21 mouse cellular contexts compared by ENCODE assay signal in the genomic region with DNA sequence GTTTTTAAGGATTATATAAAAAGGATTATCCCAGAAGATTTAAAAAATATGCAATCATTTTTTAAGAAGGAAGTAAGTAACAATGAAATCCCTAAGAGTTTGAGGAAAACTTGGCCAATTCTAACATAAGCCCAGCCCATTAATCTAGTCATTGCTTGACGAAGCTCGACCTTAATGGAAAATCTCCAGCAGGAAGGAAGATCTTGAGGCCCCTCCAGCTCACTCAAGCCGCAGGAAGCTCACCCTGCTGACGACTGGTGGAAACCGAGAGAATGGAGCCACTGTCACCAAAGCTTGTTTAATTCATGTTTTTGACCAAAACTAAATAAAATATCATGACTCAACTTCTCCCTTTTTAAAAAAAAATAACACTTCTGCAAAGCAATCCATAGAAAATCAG.
"Had no signal": no experiment of that assay in that cellular context is flagged by ENCODE, and none has a peak within 500 bp of the region (broad histone marks: within the 10 kb centered on the region; RNA-seq: fewer than 3 reads in every experiment).

No protein-coding gene starts in this region.

- DNase-seq: layer of hippocampus, adult 9-11 months; liver; lung, adult 18-20 months; lung, postnatal 14 days; right cerebral cortex, adult 18-20 months; right cerebral cortex, postnatal 14 days; right cerebral cortex, postnatal 4 days; thymus, adult 2 months; thymus, postnatal 14 days; thymus, postnatal 4 days had no signal

- H3K9ac ChIP-seq: limb, embryonic 13.5 days; liver, embryonic 12.5 days; liver, embryonic 15.5 days; midbrain, embryonic 12.5 days; midbrain, embryonic 15.5 days; neural tube, embryonic 12.5 days; neural tube, embryonic 15.5 days had no signal

- H3K36me3 ChIP-seq: midbrain, embryonic 12.5 days; midbrain, embryonic 15.5 days; neural tube, embryonic 12.5 days; neural tube, embryonic 15.5 days had no signal

- H3K9me3 ChIP-seq: limb, embryonic 10.5 days; liver, embryonic 12.5 days; liver, embryonic 15.5 days; midbrain, embryonic 12.5 days; midbrain, embryonic 15.5 days; neural tube, embryonic 12.5 days; neural tube, embryonic 15.5 days had no signal

- H3K27ac ChIP-seq: layer of hippocampus, adult 2 months; limb, embryonic 10.5 days; limb, embryonic 13.5 days; liver, embryonic 12.5 days; liver, embryonic 15.5 days; macrophage; midbrain, embryonic 12.5 days; midbrain, embryonic 15.5 days; neural tube, embryonic 12.5 days; neural tube, embryonic 15.5 days; stomach, postnatal 0 days had no signal

- H3K4me3 ChIP-seq: layer of hippocampus, adult 2 months; limb, embryonic 10.5 days; limb, embryonic 13.5 days; liver, embryonic 12.5 days; liver, embryonic 15.5 days; midbrain, embryonic 12.5 days; midbrain, embryonic 15.5 days; neural tube, embryonic 12.5 days; neural tube, embryonic 15.5 days had no signal

- H3K4me2 ChIP-seq: limb, embryonic 13.5 days; liver, embryonic 12.5 days; liver, embryonic 15.5 days; midbrain, embryonic 12.5 days; midbrain, embryonic 15.5 days; neural tube, embryonic 12.5 days; neural tube, embryonic 15.5 days had no signal

- ATAC-seq: liver, embryonic 12.5 days; midbrain, embryonic 15.5 days had no signal

- H3K27me3 ChIP-seq: limb, embryonic 13.5 days; liver, embryonic 12.5 days; liver, embryonic 15.5 days; midbrain, embryonic 12.5 days; midbrain, embryonic 15.5 days; neural tube, embryonic 12.5 days; neural tube, embryonic 15.5 days had no signal

- H3K4me1 ChIP-seq: midbrain, embryonic 12.5 days; neural tube, embryonic 12.5 days had no signal
